Mouse (Mus musculus) E14TG2a.4 (cell line): ENCODE results near the gene Fam135a.

Experiments used
- CTCF ChIP-seq: conservative IDR thresholded peaks from 2 replicates; pipeline ENCODE4 v1.5.1; 2014; ENCODE audit warnings: low read length
- NANOG ChIP-seq: IDR thresholded peaks from 2 replicates; pipeline ENCODE4 v1.6.1; 2014; ENCODE audit warnings: borderline replicate concordance, low read length, mixed read lengths
- POU5F1 ChIP-seq: IDR thresholded peaks from 2 replicates; pipeline ENCODE4 v1.6.1; 2014; ENCODE audit warnings: low read length, borderline replicate concordance

DNA sequence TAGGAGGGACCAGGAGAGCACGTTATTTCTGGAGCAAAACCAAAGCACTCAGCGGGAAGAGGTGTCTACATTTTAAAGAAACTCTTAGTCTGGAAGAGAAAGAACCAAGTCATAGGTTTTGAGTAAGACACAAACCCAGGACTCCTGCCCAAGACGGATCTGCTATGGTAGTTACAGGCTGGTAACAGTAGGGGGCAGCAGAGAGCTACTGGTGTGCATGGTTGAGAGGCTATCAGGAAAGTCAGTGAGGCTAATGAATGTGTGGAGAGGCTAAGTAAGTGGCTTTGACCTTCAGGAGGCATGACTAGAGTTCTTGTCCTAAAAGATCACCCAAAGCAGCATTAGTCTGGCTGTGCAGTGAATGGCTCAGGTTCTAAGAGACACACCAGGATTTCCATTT, 37.0 kb upstream of the Fam135a start:
- TF ChIP-seq CTCF (peak; percentile 98), NANOG (no peak), POU5F1 (no peak)
